In genomic region chr2:163853461-163853901, GRCm38 (mm10) we compare ENCODE assay signal across 9 mouse cellular contexts. TPM values are rescaled to one million over a fixed set of nuclear protein-coding genes. Genes with fewer than 3 reads are reported as not detected.
A peak's percentile ranks its signal among the peaks of the same experiment; 100 is the strongest.
DNase-seq lines count a peak whose midpoint lies in the region; ATAC-seq lines count a peak whose summit lies in the region.
"Had no signal": no experiment of that assay in that cellular context is flagged by ENCODE, and none has a peak within 500 bp of the region (broad histone marks: within the 10 kb centered on the region; RNA-seq: fewer than 3 reads in every experiment).

Gene Kcnk15 (plus strand): TSS chr2:163853651.

- H3K9ac ChIP-seq in kidney, embryonic 14.5 days (ENCODE audit: low read depth, low read length), result no peak within 1 kb of the TSS
- H3K9ac ChIP-seq in forebrain, embryonic 15.5 days (replicated peaks), result no peak within 1 kb of the TSS

- H3K36me3 ChIP-seq in kidney, embryonic 14.5 days (ENCODE audit: control insufficient read depth, insufficient read depth, low read length), result no peaks in the 10 kb centered on the region
- no peaks in the 10 kb centered on the region for H3K36me3 ChIP-seq in forebrain, embryonic 15.5 days

- peak within 1 kb of the TSS; percentile 22 for H3K4me2 ChIP-seq in kidney, embryonic 14.5 days (replicated peaks; ENCODE audit: low read depth, low read length)
- H3K4me2 ChIP-seq in forebrain, embryonic 15.5 days (replicated peaks), result peak within 1 kb of the TSS; percentile 30

- H3K4me1 ChIP-seq in kidney, embryonic 14.5 days (ENCODE audit: control insufficient read depth, insufficient read depth, low read length), result no peaks in the 10 kb centered on the region
- peaks cover 9% of the 10 kb centered on the region for H3K4me1 ChIP-seq in forebrain, embryonic 15.5 days

- ATAC-seq in kidney, embryonic 14.5 days (ENCODE audit: low FRiP score, low TSS enrichment), result no peak
- peak; percentile 32; the same call in 1 of the 2 replicates for ATAC-seq in forebrain, embryonic 15.5 days (replicated peaks)
- peak; percentile 32; the same call in 1 of the 2 replicates for ATAC-seq in megakaryocyte progenitor cell, adult 5-6 weeks (replicated peaks; ENCODE audit: poor library complexity)

- no peak within 1 kb of the TSS for H3K27ac ChIP-seq in kidney, embryonic 14.5 days (ENCODE audit: low read depth, low read length)
- no peak within 1 kb of the TSS for H3K27ac ChIP-seq in forebrain, embryonic 15.5 days (replicated peaks)

- WGBS in kidney, embryonic 14.5 days, result 2% methylated on average over 38 of the region's 38 CpGs
- WGBS in forebrain, embryonic 15.5 days, result 2% methylated on average over 38 of the region's 38 CpGs

- no peaks in the 10 kb centered on the region for H3K9me3 ChIP-seq in kidney, embryonic 14.5 days (ENCODE audit: control insufficient read depth, low read length)
- no peaks in the 10 kb centered on the region for H3K9me3 ChIP-seq in forebrain, embryonic 15.5 days

- no peak for DNase-seq in kidney, postnatal 25 days
- DNase-seq in ZHBTc4 (ENCODE audit: low read depth, low spot score), result peak; percentile 69
- DNase-seq in thymus, postnatal 36 days, result peak; percentile 19 to 33
- DNase-seq in T-cell, adult 2 months (ENCODE audit: low spot score), result no peak
- no peak for DNase-seq in spleen, postnatal 4 days (ENCODE audit: low spot score in 2 of 2)

- H3K4me3 ChIP-seq in kidney, embryonic 14.5 days (ENCODE audit: low read length), result peak within 1 kb of the TSS; percentile 16
- peak within 1 kb of the TSS; percentile 27 for H3K4me3 ChIP-seq in forebrain, embryonic 15.5 days

- H3K27me3 ChIP-seq in kidney, embryonic 14.5 days (ENCODE audit: control insufficient read depth, insufficient read depth, low read length), result peaks cover 73% of the 10 kb centered on the region
- peaks cover 85% of the 10 kb centered on the region for H3K27me3 ChIP-seq in forebrain, embryonic 15.5 days

RNA-seq across cellular contexts. Expression of gene Kcnk15, which starts in this region (rescaled TPM):
- polyA plus RNA-seq in kidney, embryonic 14.5 days (2014; fragmentation: Nextera tagmentation; extraction: Ambion mirVana), result not detected in 2 replicates
- not detected in 2 replicates for polyA plus RNA-seq in forebrain, embryonic 15.5 days (2015; fragmentation: Nextera tagmentation; extraction: Ambion mirVana)
- total RNA-seq in megakaryocyte progenitor cell, adult 5-6 weeks (2015), result not detected in 2 replicates
- total RNA-seq in megakaryocyte progenitor cell, adult 5-6 weeks (2017), result not detected in 2 replicates
- total RNA-seq: layer of hippocampus, postnatal 25 days had no signal

Comparison
In these comparisons a context has a peak if more than half of its experiments do, and no peak if none do; other contexts are left out.
1. Peak in ATAC-seq, H3K4me3 ChIP-seq and H3K4me2 ChIP-seq in forebrain, embryonic 15.5 days; RNA of the gene not detected or under 1 TPM.
2. Peak in ATAC-seq in megakaryocyte progenitor cell, adult 5-6 weeks; RNA of the gene not detected or under 1 TPM.
3. DNase-seq: peak in ZHBTc4 (single experiment) and thymus, postnatal 36 days (2 of 2); none in kidney, postnatal 25 days (0 of 2), T-cell, adult 2 months (single experiment) and spleen, postnatal 4 days (0 of 2).